Mouse (Mus musculus): ENCODE results near the gene Tcp11.

DNA sequence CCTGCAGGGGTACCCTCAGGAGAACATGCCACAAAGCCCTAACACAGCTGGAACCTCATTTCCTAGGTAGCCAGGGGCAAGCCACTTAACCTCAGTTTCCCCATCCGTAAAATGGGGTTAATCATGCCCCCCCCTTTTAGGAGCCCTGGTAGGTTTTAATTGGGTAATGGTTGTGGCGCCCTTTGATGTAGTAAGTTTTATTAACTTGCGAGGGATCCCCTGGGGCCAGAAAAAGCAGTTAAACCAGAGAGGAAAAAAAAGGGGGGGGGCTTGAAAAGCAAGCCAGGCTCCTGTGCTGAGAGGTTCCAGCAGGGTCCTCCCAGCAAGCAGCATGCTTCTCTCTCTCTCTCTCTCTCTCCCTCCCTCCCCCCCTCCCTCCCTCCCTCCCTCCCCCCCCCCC, 18.6 kb upstream of the Tcp11 start:
- TF ChIP-seq POLR2A (IDR thresholded peaks at IDR 0.05; ENCODE audit: insufficient read depth, low read depth, low read length) (no peak), EP300 (IDR thresholded peaks at IDR 0.05; ENCODE audit: insufficient read depth, low read depth, low read length) (no peak), CTCF (IDR thresholded peaks at IDR 0.05) (no peak)

All from heart, adult 2 months (tissue).